Mouse (Mus musculus): Measurements from ENCODE around the gene Dhx40.
"Not testable (repeated sequence)": the region's sequence is repeated elsewhere in the genome, so short reads cannot be mapped to it uniquely, and the experiment has no call there.

Dhx40 gene

GRCm38 (mm10) chr11:86816288-86816687 is 8.7 kb upstream of the Dhx40 start:
- DNase-seq: not testable (repeated sequence)

DNA sequence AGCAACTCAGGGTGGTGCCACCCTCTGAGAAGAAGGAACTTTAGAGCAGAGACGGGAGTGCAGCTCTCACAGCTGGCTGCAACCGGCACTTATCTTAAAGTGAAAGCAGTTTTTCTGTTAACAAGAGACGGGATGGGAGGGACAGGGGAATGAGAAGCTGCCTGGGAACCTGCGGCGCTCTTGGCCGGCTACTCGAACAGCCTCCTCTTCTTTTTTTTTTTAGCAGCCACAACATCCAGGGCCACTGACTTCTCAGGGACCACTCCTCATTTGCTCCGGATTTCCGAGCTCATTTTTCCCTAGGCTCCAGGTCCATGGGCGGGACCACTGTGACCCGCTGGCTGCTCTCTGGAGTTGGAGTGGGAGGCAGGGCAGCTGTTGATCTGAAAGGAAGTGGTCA is 6.9 kb upstream of the Dhx40 start:
- DNase-seq: not testable (repeated sequence)

- DNase-seq: not testable (repeated sequence)
These were observed 5.7 kb upstream of the Dhx40 start for GRCm38 (mm10) chr11:86813256-86813655.

DNA sequence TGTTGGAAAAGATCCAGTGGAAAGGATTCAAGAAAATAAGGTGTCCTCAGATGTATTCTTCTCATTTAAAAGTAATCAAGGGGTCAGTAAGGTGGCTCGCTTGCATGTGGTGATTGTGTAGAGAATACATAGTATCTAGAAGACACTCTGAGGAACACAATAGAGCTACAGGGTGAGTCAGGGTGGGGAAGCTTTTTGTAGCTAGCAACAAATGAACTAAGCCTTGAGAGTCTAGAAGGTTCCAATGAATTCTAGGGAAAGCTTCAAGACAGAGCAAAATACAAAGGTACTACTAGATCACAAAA is 3.7 kb upstream of the Dhx40 start:
- DNase-seq: no peak

DNA sequence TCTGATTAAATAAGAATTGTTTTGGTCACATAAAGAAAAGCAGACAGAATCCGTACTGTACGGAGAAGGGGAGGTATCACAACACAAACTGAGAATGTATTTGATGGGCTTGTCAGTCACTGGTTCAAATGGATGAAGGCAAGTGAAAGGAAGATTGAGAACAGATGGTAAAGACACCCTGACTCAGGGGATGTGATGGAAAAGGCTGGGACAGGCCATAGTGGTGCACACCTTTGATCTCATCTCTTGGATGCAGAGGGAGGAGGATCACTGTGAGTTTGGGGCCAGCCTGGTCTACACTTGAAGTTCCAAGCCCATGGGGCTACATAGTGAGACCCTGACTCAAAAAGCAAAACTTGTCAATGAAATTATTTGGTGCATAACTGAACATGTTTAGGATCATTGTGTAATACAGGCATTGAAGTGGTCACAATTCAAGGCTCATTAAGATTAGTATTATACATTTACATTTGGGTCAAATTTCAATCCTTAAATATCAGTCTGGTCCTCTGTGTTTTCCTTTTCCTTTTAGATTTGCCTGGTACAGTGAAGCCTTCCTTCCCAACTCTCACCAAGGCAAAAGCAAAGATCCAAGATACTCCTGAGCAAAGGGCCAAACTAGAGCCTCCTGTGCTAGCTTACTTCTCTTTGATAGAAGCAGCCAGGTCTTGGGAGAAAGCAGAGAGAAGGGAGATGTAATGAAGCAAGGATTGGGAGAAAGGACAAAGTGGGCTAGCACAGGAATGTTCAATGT is 3.2 kb upstream of the Dhx40 start:
- DNase-seq: no peak

DNA sequence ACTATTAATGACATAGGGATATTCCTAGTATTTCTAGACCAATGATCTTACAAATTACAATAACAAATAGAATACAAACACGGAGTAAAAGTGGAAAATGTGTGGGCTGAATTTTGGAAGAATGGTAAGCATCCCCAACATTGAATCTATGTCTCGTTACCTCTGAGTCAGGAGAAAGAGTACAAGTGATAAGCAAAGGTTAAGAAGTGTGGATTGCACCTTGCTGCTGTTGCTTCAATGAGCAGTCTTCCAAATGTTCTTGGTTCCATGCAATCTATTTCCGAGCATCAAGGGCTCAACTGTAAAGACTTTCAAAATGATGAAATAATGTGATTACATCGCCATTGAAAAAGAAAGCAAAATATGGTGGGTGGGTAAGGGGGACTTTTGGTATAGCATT is 2.3 kb upstream of the Dhx40 start:
- no peak for DNase-seq

GRCm38 (mm10) chr11:86807001-86807477 is 507 bp downstream of the Dhx40 start:
- peak; percentile 53 for DNase-seq

GRCm38 (mm10) chr11:86794161-86794560 is 13.4 kb downstream of the Dhx40 start:
- no peak for DNase-seq

- not testable (repeated sequence) for DNase-seq
These were observed 20.1 kb downstream of the Dhx40 start for GRCm38 (mm10) chr11:86787436-86787835.

- no peak for DNase-seq
These were observed 21.8 kb downstream of the Dhx40 start for GRCm38 (mm10) chr11:86785767-86786166.

- DNase-seq: no peak
These were observed 37.7 kb downstream of the Dhx40 start for GRCm38 (mm10) chr11:86769884-86770283.

DNA sequence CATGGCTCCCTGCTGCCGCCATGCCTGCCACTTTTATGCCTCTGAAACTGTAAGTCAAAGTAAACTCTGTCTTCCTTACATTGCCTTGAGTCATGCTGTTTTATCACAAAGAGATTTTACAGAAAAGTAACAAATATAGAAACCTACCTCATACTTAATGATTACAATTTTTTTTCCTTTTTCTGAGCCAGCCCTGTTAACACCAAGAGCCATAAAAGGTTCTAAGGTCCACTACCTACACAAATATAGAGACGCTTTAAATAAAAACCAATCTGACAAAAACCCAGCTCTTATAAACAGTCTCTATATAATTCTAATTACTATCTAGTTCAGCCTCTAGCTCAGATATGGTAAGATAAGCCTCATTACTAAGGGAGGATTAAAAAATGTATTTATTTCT is 43.0 kb downstream of the Dhx40 start:
- DNase-seq: no peak

DNA sequence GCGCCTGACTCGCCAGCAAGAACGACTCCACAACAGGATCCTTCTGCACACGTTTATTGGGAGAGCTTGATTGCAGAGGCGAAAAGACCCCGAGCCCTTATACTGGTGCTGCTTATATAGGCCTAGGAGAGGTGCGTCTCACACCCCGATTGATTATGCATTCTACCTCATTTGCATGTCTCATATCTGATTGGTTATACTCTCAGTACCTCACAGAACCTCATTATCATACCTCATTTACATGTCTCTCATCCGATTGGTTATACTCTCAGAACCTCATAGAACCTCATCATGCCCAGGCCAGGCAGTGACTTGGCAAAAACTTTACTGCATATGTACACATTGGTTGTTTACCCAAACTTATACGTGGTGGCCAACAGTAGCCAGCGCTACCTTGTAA is 44.4 kb downstream of the Dhx40 start:
- DNase-seq: not testable (repeated sequence)

DNA sequence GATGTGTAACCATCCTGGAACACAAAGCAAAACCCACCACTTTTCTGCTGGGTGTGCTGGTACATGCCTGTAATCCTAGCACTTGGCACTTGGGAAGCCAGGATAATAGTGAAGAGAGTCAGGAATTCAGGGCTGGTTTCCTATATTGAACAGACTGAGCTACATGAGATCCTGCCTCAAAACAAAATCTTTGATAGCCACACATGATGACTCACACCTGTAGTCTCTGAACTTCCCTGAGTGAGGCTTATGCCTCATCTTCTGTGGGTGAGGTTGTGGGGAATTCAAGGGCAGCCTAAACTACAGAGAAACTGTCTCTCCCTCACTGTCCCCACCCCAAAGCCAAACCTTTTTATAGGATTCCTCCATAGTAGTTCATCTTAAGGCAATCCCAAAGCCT is 47.2 kb downstream of the Dhx40 start:
- DNase-seq: no peak

- no peak for DNase-seq
These were observed 47.7 kb downstream of the Dhx40 start for GRCm38 (mm10) chr11:86759886-86760285.

- DNase-seq: no peak
These were observed 48.3 kb downstream of the Dhx40 start for GRCm38 (mm10) chr11:86759226-86759625.

- DNase-seq: no peak
These were observed 49.0 kb downstream of the Dhx40 start for GRCm38 (mm10) chr11:86758559-86758958.

- DNase-seq: peak; percentile 97
These were observed 49.8 kb downstream of the Dhx40 start, which contains the start of gene Cltc for GRCm38 (mm10) chr11:86757480-86758371. Cltc (minus strand) TSS chr11:86757565.

GRCm38 (mm10) chr11:86757142-86757479 is 50.4 kb downstream of the Dhx40 start:
- DNase-seq: no peak

DNA sequence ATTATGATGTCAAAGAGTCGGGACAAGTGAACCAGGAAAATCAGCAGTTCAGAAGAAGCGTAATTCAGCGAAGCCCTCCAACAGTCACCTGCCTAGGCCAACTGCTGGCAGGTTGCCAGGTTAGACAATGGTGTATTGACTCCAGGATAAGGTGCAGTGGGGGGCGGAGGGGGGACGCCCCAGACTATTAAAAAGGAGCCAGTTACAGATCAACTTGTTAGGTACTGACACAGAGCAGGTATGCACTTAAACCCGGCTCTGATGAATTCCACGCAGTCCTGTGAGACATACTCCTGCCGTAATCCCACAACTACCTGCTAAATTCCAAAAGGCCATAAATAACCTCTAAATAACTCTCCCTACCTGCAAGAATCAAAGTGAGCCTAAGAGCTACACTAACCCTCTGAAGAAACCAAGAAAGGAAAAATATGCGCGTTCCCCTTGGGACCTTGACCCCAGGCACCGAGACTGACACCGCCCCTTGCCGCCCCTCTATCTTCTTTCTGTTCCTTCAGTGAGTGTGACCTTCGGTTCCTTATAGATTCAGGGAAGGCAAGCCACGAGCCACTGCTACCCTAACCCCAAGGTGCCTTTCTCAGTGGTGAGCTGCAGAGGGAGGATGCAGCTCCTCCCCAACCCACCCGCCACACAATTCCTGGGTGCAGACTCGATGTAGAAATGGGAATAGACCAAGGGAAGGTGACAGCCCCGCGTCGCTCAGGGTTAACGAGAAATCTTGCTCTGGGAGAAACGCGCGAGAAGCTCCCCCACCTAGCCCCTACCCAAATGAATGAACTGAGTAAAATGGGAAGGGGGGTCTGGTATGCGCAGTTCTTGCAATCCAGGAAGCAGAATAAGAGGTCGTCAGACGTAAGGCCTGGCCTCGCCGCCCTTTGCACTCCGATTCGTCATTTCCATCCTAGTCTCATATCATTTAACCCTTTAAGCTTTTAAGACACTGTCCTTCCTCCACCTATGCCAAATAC is 51.1 kb downstream of the Dhx40 start:
- DNase-seq: peak; percentile 70

DNA sequence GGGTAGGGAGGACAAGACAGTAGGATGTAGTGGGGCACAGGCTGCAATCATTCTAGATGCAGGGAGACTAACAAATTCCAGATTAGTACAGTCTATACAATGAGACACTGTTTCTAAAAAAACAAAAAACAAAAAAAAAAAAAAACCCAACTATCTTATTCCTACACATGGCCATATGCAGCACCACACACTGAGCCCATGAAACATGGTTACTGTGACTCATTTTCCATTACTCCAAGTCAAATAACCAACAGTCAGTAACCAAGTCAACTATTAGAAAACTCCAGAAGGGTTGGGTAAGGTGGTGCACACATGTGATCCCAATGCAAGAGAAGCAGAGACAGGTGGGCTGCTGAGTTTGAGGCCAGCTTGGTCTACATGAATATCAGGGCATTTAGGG is 55.1 kb downstream of the Dhx40 start:
- DNase-seq: no peak

DNA sequence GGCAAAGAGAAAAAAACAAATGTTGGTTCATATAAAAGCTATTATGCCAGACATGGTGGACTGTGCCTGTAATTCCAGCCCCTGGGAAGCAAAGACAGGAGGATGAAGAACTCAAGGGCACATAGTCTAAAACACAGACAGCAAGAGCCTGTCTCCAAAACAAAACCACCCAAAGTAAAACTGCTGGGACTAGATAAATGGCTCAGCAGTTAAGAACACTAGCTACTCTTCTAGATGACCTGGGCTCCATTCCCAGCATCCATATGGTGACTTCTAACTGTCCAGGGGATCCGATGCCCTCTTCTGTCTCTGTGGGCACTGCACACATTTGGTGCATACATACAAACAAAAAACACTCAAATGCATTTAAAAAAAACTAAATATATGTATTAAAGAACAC is 56.5 kb downstream of the Dhx40 start:
- DNase-seq: no peak
